Mouse (Mus musculus) CH12.LX (cell line): Measurements from ENCODE around the gene Cdc34. TPM values are rescaled to one million over a fixed set of nuclear protein-coding genes. Genes with fewer than 3 reads are reported as not detected.

Source experiments
- DNase-seq: peaks from one replicate; pipeline ENCODE4 v3.0.0-alpha.2; 2013; ENCODE audit errors: extremely low read depth
- H3K27ac ChIP-seq: 2 replicates; pipeline ENCODE4 v1.5.1; 2012; ENCODE audit warnings: low read depth, mild to moderate bottlenecking, control low read depth, moderate library complexity; ENCODE audit not compliant: insufficient read depth
- H3K27me3 ChIP-seq: replicated peaks from 2 replicates; pipeline ENCODE3; 2012; ENCODE audit warnings: inconsistent platforms
- H3K36me3 ChIP-seq, 2 experiments: replicated peaks in 1 of 2; 2 replicates each; pipeline versions ENCODE3 to v1.6.1; 2012; ENCODE audit warnings: inconsistent platforms in 1 of 2, low read length in 1 of 2, mild to moderate bottlenecking in 1 of 2, mixed read lengths in 1 of 2, moderate library complexity in 1 of 2; ENCODE audit not compliant: control insufficient read depth in 1 of 2, insufficient read depth in 1 of 2
- H3K4me1 ChIP-seq, 2 experiments: 2 replicates each; pipeline ENCODE4 v1.6.1; 2012; ENCODE audit warnings: inconsistent platforms in 1 of 2, moderate library complexity in 1 of 2; ENCODE audit not compliant: insufficient read depth in 2 of 2, control insufficient read depth in 1 of 2
- H3K4me2 ChIP-seq: 2 replicates; pipeline ENCODE4 v1.6.1; 2012; ENCODE audit warnings: low read depth, mild to moderate bottlenecking, control low read depth; ENCODE audit not compliant: poor library complexity, insufficient read depth, severe bottlenecking
- H3K4me3 ChIP-seq, 3 experiments: fragments of 150-350 bp in 1 of 3; sonication (generic) in 1 of 3; replicated peaks in 1 of 3; 2 replicates each; pipeline versions ENCODE3 to v1.5.1; 2011 to 2012; ENCODE audit warnings: low read depth in 2 of 3, low read length in 2 of 3, mild to moderate bottlenecking in 2 of 3, moderate library complexity in 2 of 3, control low read depth in 1 of 3, improper control_type of control experiment in 1 of 3, inconsistent platforms in 1 of 3, mixed read lengths in 1 of 3; ENCODE audit not compliant: poor library complexity in 1 of 3
- H3K79me2 ChIP-seq: replicated peaks from 2 replicates; pipeline ENCODE4 v1.6.1; 2012; ENCODE audit warnings: mild to moderate bottlenecking, moderate library complexity; ENCODE audit not compliant: control insufficient read depth, poor library complexity, insufficient read depth, severe bottlenecking; ENCODE audit errors: extremely low read depth
- H3K9ac ChIP-seq: 2 replicates; pipeline ENCODE4 v1.6.1; 2012; ENCODE audit warnings: low read depth, mild to moderate bottlenecking, control low read depth, moderate library complexity; ENCODE audit not compliant: insufficient read depth
- H3K9me3 ChIP-seq: replicated peaks from 2 replicates; pipeline ENCODE3; 2012; ENCODE audit warnings: low read length, inconsistent platforms, mixed read lengths
- BHLHE40 ChIP-seq: IDR thresholded peaks from 2 replicates; pipeline ENCODE4 v1.6.1; 2011; ENCODE audit warnings: mild to moderate bottlenecking, low read depth, low read length, improper control_type of control experiment
- CHD1 ChIP-seq: IDR thresholded peaks from 2 replicates; pipeline ENCODE4 v1.6.1; 2012; ENCODE audit warnings: low read depth, low read length, improper control_type of control experiment, inconsistent platforms
- CHD2 ChIP-seq: IDR thresholded peaks from 2 replicates; pipeline ENCODE4 v1.6.1; 2011; ENCODE audit warnings: low read length, improper control_type of control experiment
- CTCF ChIP-seq, 2 experiments: IDR thresholded peaks in 1 of 2; conservative IDR thresholded peaks in 1 of 2; 2 replicates each; pipeline ENCODE4 v1.5.1; 2011 to 2012; ENCODE audit warnings: low read depth in 2 of 2, low read length in 2 of 2, improper control_type of control experiment in 1 of 2, inconsistent platforms in 1 of 2, mild to moderate bottlenecking in 1 of 2, moderate library complexity in 1 of 2
- E2F4 ChIP-seq: IDR thresholded peaks from 2 replicates; pipeline ENCODE4 v1.6.1; 2011; ENCODE audit warnings: low read depth, low read length, improper control_type of control experiment; ENCODE audit not compliant: insufficient replicate concordance
- ELF1 ChIP-seq: IDR thresholded peaks from 2 replicates; pipeline ENCODE4 v1.6.1; 2014; ENCODE audit warnings: low read depth, mild to moderate bottlenecking, inconsistent platforms, low read length, improper control_type of control experiment
- EP300 ChIP-seq: IDR thresholded peaks from 2 replicates; pipeline ENCODE4 v1.6.1; 2011; ENCODE audit warnings: low read length, improper control_type of control experiment
- ETS1 ChIP-seq: conservative IDR thresholded peaks from 2 replicates; pipeline ENCODE4 v1.6.1; 2012; ENCODE audit warnings: low read depth, mild to moderate bottlenecking, inconsistent platforms, low read length, improper control_type of control experiment, moderate library complexity
- HCFC1 ChIP-seq: IDR thresholded peaks from 2 replicates; pipeline ENCODE4 v1.6.1; 2012; ENCODE audit warnings: low read depth, mild to moderate bottlenecking, inconsistent platforms, low read length, improper control_type of control experiment
- IRF4 ChIP-seq: IDR thresholded peaks from 2 replicates; pipeline ENCODE4 v1.6.1; 2014; ENCODE audit warnings: low read depth, mild to moderate bottlenecking, inconsistent platforms, low read length, improper control_type of control experiment
- JUN ChIP-seq: IDR thresholded peaks from 2 replicates; pipeline ENCODE4 v1.6.1; 2011; ENCODE audit warnings: low read depth, mild to moderate bottlenecking, low read length, improper control_type of control experiment, moderate library complexity; ENCODE audit not compliant: insufficient read depth
- MAFK ChIP-seq: IDR thresholded peaks from 2 replicates; pipeline ENCODE4 v1.6.1; 2011; ENCODE audit warnings: low read length, improper control_type of control experiment; ENCODE audit not compliant: insufficient replicate concordance
- MAX ChIP-seq: IDR thresholded peaks from 2 replicates; pipeline ENCODE4 v1.6.1; 2011; ENCODE audit warnings: low read length, improper control_type of control experiment
- MEF2A ChIP-seq: IDR thresholded peaks from 2 replicates; pipeline ENCODE4 v1.6.1; 2014; ENCODE audit warnings: low read depth, mild to moderate bottlenecking, inconsistent platforms, low read length, improper control_type of control experiment, borderline replicate concordance
- MXI1 ChIP-seq: IDR thresholded peaks from 2 replicates; pipeline ENCODE4 v1.6.1; 2011; ENCODE audit warnings: mild to moderate bottlenecking, low read depth, low read length, improper control_type of control experiment
- NRF1 ChIP-seq: IDR thresholded peaks from 2 replicates; pipeline ENCODE4 v1.6.1; 2014; ENCODE audit warnings: low read depth, mild to moderate bottlenecking, inconsistent platforms, low read length, improper control_type of control experiment, moderate library complexity
- RAD21 ChIP-seq: IDR thresholded peaks from 2 replicates; pipeline ENCODE4 v1.6.1; 2011; ENCODE audit warnings: low read depth, mild to moderate bottlenecking, low read length, improper control_type of control experiment, moderate library complexity
- RCOR1 ChIP-seq: conservative IDR thresholded peaks from 2 replicates; pipeline ENCODE4 v1.6.1; 2012; ENCODE audit warnings: low read depth, mild to moderate bottlenecking, inconsistent platforms, low read length, improper control_type of control experiment
- SIN3A ChIP-seq: IDR thresholded peaks from 2 replicates; pipeline ENCODE4 v1.6.1; 2012; ENCODE audit warnings: low read length, improper control_type of control experiment, inconsistent platforms
- SMC3 ChIP-seq: IDR thresholded peaks from 2 replicates; pipeline ENCODE4 v1.6.1; 2011; ENCODE audit warnings: low read depth, low read length, improper control_type of control experiment
- TBP ChIP-seq: conservative IDR thresholded peaks from 2 replicates; pipeline ENCODE4 v1.6.1; 2011; ENCODE audit warnings: low read depth, low read length, improper control_type of control experiment
- TCF12 ChIP-seq: IDR thresholded peaks from 2 replicates; pipeline ENCODE4 v1.6.1; 2014; ENCODE audit warnings: low read depth, mild to moderate bottlenecking, inconsistent platforms, low read length, improper control_type of control experiment
- UBTF ChIP-seq: IDR thresholded peaks from 2 replicates; pipeline ENCODE4 v1.6.1; 2012; ENCODE audit warnings: low read depth, mild to moderate bottlenecking, inconsistent platforms, low read length, improper control_type of control experiment, moderate library complexity
- USF1 ChIP-seq: IDR thresholded peaks from 2 replicates; pipeline ENCODE4 v1.6.1; 2014; ENCODE audit warnings: low read depth, mild to moderate bottlenecking, inconsistent platforms, low read length, improper control_type of control experiment
- USF2 ChIP-seq: conservative IDR thresholded peaks from 2 replicates; pipeline ENCODE4 v1.6.1; 2011; ENCODE audit warnings: low read depth, low read length, improper control_type of control experiment
- ZC3H11A ChIP-seq: IDR thresholded peaks from 2 replicates; pipeline ENCODE4 v1.6.1; 2012; ENCODE audit warnings: low read depth, mild to moderate bottlenecking, inconsistent platforms, low read length, improper control_type of control experiment
- ZKSCAN1 ChIP-seq: IDR thresholded peaks from 2 replicates; pipeline ENCODE4 v1.6.1; 2012; ENCODE audit warnings: low read depth, inconsistent platforms, low read length, improper control_type of control experiment, borderline replicate concordance
- ZMIZ1 ChIP-seq: IDR thresholded peaks from 2 replicates; pipeline ENCODE4 v1.6.1; 2012; ENCODE audit warnings: low read depth, mild to moderate bottlenecking, inconsistent platforms, low read length, improper control_type of control experiment
- ZNF384 ChIP-seq: IDR thresholded peaks from 2 replicates; pipeline ENCODE4 v1.6.1; 2012; ENCODE audit warnings: low read depth, low read length, improper control_type of control experiment, inconsistent platforms
- dilution Hi-C: fragments of 300-500 bp; cut with MboI; formaldehyde crosslinking; loops from 2 replicates; pipeline ENCODE4 v1.14.3; 2020; ENCODE audit warnings: low sequenced_read_pairs; ENCODE audit not compliant: extremely low pct_unique_long_range_greater_than_20kb, extremely low pct_ligation_motif_present
- in situ Hi-C: fragments of 300-500 bp; cut with MboI; formaldehyde crosslinking; loops from 3 replicates; pipeline ENCODE4 v1.14.3; 2019; ENCODE audit warnings: low sequenced_read_pairs, low pct_ligation_motif_present, low pct_unique_long_range_greater_than_20kb, mixed read lengths
- polyA plus RNA-seq: library from polyadenylated mRNA; unstranded; fragments of >175 nt; gene quantifications from 2 replicates; pipeline ENCODE4 v1.2.1, GENCODE M21; 2012; ENCODE audit warnings: low read depth; ENCODE audit not compliant: insufficient read length
- total RNA-seq, 2 experiments: library from RNA; depleted of rRNA; stranded (reverse); fragments of 300-350 nt in 1 of 2; fragments of >200 nt in 1 of 2; gene quantifications; 2 replicates each; pipeline ENCODE4 v1.2.3; 2012 to 2014

Cdc34 gene
- total and polyA plus RNA-seq, 3 experiments: 314 to 335 (median 331) TPM

GRCm38 (mm10) chr10:79703541-79703940 lies 21.5 kb downstream of the Cdc34 start:
- Histone ChIP-seq H3K36me3 (peaks cover 4 to 29% of the 10 kb centered on the region in 2 experiments), H3K9ac (no peak overlapping the region), H3K79me2 (peaks cover 38% of the 10 kb centered on the region), H3K4me1 (peaks cover 21 to 33% of the 10 kb centered on the region in 2 experiments), H3K4me2 (0 out of 2 replicates have a peak overlapping the region, but pooled peaks have one; percentile 30), H3K4me3 (peak overlapping the region in 2 of 3 experiments; percentile 12 to 87), H3K27ac (no peak overlapping the region), H3K27me3 (no peaks in the 10 kb centered on the region), H3K9me3 (no peaks in the 10 kb centered on the region)
- TF ChIP-seq E2F4 (no peak), SMC3 (no peak), ZNF384 (no peak), ZKSCAN1 (no peak)
- dilution Hi-C loops (no loop called here), in situ Hi-C loops (no loop called here)
- no peak for DNase-seq

DNA sequence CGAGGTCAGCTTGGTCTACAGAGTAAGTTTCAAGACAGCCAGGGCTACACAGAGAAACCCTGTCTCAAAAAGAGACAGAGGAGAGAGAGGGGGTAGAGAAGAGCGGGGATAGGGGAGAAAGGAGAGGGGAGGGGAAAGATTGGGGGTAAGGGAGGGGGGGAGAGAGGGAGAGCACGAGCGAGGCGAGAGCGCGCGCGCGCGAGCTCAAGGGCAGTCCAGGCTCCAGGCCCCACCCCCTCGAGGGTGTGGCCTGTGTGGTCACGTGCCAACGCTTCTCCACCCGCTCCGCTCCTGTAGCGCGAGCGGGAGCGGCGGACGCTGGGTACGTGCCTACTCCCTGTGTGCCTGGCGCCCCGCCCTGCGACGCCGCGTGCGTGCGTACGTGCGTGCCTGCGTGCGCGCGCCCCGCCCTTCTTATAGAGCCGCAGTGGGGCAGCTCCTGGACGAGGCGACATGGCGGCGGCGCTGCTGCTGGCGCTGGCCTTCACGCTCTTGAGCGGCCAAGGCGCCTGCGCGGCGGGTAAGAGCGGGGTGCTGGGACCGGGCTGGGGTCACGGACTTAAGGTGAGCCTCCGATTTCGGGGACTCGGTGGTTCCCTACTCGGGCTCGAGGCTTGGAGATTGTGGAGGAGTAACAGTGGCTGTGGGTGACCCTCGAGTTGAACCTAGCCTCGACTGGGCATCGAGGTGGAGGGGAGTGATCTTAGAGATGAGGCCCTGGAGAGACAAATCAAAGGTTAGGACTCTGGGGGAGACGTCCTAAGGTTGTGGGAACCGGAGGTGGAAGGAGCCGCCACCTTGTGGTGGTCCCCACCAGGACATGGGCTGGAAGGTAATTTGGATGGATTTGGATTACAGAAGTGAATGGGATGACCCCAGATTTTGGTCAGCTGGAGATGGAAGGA lies 22.3 kb downstream of the Cdc34 start, which contains the start of gene Bsg:
Gene Bsg, plus strand, starts transcription at position 427 of the 905 bp plus-strand sequence.
- H3K9me3 ChIP-seq: no peaks in the 10 kb centered on the region
- peaks cover 21 to 33% of the 10 kb centered on the region in 2 experiments for H3K4me1 ChIP-seq
- no peaks in the 10 kb centered on the region for H3K27me3 ChIP-seq
- peak within 1 kb of the TSS; percentile 64 for H3K4me2 ChIP-seq
- peak within 1 kb of the TSS; percentile 82 to 94 (median 87) for H3K4me3 ChIP-seq
- no peak within 1 kb of the TSS for H3K27ac ChIP-seq
- peaks cover 46% of the 10 kb centered on the region for H3K79me2 ChIP-seq
- in situ Hi-C loops (no loop called here), dilution Hi-C loops (no loop called here)
- H3K9ac ChIP-seq: peak within 1 kb of the TSS; percentile 95
- H3K36me3 ChIP-seq: peaks cover 12 to 36% of the 10 kb centered on the region in 2 experiments
- peak; percentile 98 for DNase-seq
- peak; percentile 65; the same call in 1 of the 2 replicates for TF ChIP-seq MXI1
- peak; percentile 96 for TF ChIP-seq ZMIZ1
- TF ChIP-seq CTCF (conservative IDR thresholded peaks at IDR 0.05 in 1 of 2, IDR thresholded peaks at IDR 0.05 in 1 of 2; ENCODE audit: low read depth in 2 of 2, low read length in 2 of 2): peak; percentile 9 to 56; a peak in 2 of 4 replicates
- peak; percentile 92 for TF ChIP-seq TCF12
- TF ChIP-seq NRF1: peak; percentile 80
- TF ChIP-seq ZKSCAN1: no peak
- TF ChIP-seq HCFC1: peak; percentile 64
- no peak for TF ChIP-seq EP300
- TF ChIP-seq CHD2: no peak
- no peak for TF ChIP-seq RCOR1
- TF ChIP-seq SMC3: peak; percentile 19; the same call in 1 of the 2 replicates
- peak; percentile 45; the same call in 1 of the 2 replicates for TF ChIP-seq SIN3A
- peak; percentile 96 for TF ChIP-seq USF1
- TF ChIP-seq CHD1: no peak; the same call in 1 of the 2 replicates
- TF ChIP-seq ETS1: no peak
- TF ChIP-seq RAD21: no peak
- no peak for TF ChIP-seq ZNF384
- 0 out of 2 replicates have a peak, but pooled peaks have one; percentile 73 for TF ChIP-seq TBP
- TF ChIP-seq BHLHE40: peak; percentile 92
- TF ChIP-seq MEF2A: no peak
- TF ChIP-seq MAX: peak; percentile 97
- peak; percentile 43; the same call in 1 of the 2 replicates for TF ChIP-seq ELF1
- peak; percentile 92 for TF ChIP-seq USF2
- peak; percentile 65; the same call in 1 of the 2 replicates for TF ChIP-seq E2F4
- peak; percentile 8; the same call in 1 of the 2 replicates for TF ChIP-seq IRF4
- TF ChIP-seq UBTF: no peak
- TF ChIP-seq ZC3H11A: no peak
- no peak for TF ChIP-seq MAFK
- no peak for TF ChIP-seq JUN
